Mouse (Mus musculus) hindbrain, embryonic 15.5 days (tissue): ENCODE measurements around the gene Rai1. TPM values are rescaled to one million over a fixed set of nuclear protein-coding genes. Genes with fewer than 3 reads are reported as not detected.

Source experiments
- ATAC-seq: fragments of 200-750 bp; cut with Nextera tagmentation; 2 replicates; pipeline ENCODE4 v1.8.0; 2017; ENCODE audit warnings: low read depth, moderate number of reproducible peaks, moderate TSS enrichment; ENCODE audit not compliant: low FRiP score
- H3K27ac ChIP-seq: fragments of 300-500 bp; sonication (generic); replicated peaks from 2 replicates; pipeline ENCODE4 v1.5.1; 2015; ENCODE audit warnings: mild to moderate bottlenecking, inconsistent platforms
- H3K27me3 ChIP-seq: fragments of 300-500 bp; sonication (generic); 2 replicates; pipeline ENCODE4 v1.6.1; 2015; ENCODE audit warnings: control low read depth, inconsistent platforms
- H3K36me3 ChIP-seq: fragments of 300-500 bp; sonication (generic); 2 replicates; pipeline ENCODE4 v1.6.1; 2015; ENCODE audit warnings: control low read depth, inconsistent platforms
- H3K4me1 ChIP-seq: fragments of 300-500 bp; sonication (generic); replicated peaks from 2 replicates; pipeline ENCODE4 v1.6.1; 2015; ENCODE audit warnings: control low read depth, inconsistent platforms
- H3K4me2 ChIP-seq: fragments of 300-500 bp; sonication (generic); 2 replicates; pipeline ENCODE4 v1.6.1; 2015; ENCODE audit warnings: moderate library complexity, mild to moderate bottlenecking, inconsistent platforms
- H3K4me3 ChIP-seq: fragments of 300-500 bp; sonication (generic); 2 replicates; pipeline ENCODE4 v1.5.1; 2015; ENCODE audit warnings: mild to moderate bottlenecking, inconsistent platforms
- H3K9ac ChIP-seq: fragments of 300-500 bp; sonication (generic); 2 replicates; pipeline ENCODE4 v1.6.1; 2015; ENCODE audit warnings: inconsistent platforms
- H3K9me3 ChIP-seq: fragments of 300-500 bp; sonication (generic); 2 replicates; pipeline ENCODE4 v1.6.1; 2016; ENCODE audit warnings: control low read depth, inconsistent platforms
- WGBS: fragments of 180-500 bp; shearing (Covaris S2); methylation state at CpG from one replicate; pipeline ENCODE4 v1.1.7; 2015; 5-methylcytosine and 5-hydroxymethylcytosine counted together
- polyA plus RNA-seq: library from polyadenylated mRNA; unstranded; fragments of >200 nt; fragmentation: Nextera tagmentation; extraction: Ambion mirVana; gene quantifications from 2 replicates; pipeline ENCODE4 v1.2.1, GENCODE M21; 2015

Gene Rai1
- polyA plus RNA-seq, 1 experiment from 2014 or later = 32.5 TPM

GRCm38 (mm10) chr11:60188275-60188853, 83.6 kb downstream of the Rai1 start:
- WGBS = 89% methylated on average over 25 of the region's 25 CpGs
- Histone ChIP-seq H3K4me2 (no peak overlapping the region), H3K9me3 (no peaks in the 10 kb centered on the region), H3K27me3 (no peaks in the 10 kb centered on the region), H3K4me3 (no peak overlapping the region), H3K9ac (no peak overlapping the region), H3K36me3 (peaks cover 46% of the 10 kb centered on the region), H3K4me1 (peaks cover 43% of the 10 kb centered on the region), H3K27ac (no peak overlapping the region)
- ATAC-seq = no peak

GRCm38 (mm10) chr11:60189501-60190040, 84.8 kb downstream of the Rai1 start:
- Histone ChIP-seq H3K9ac (no peak overlapping the region), H3K4me2 (no peak overlapping the region), H3K4me3 (no peak overlapping the region), H3K4me1 (peaks cover 34% of the 10 kb centered on the region), H3K27ac (no peak overlapping the region), H3K27me3 (no peaks in the 10 kb centered on the region), H3K9me3 (no peaks in the 10 kb centered on the region), H3K36me3 (peaks cover 50% of the 10 kb centered on the region)
- no peak for ATAC-seq
- 74% methylated on average over 21 of the region's 21 CpGs for WGBS

GRCm38 (mm10) chr11:60190055-60190641, 85.3 kb downstream of the Rai1 start:
- Histone ChIP-seq H3K4me2 (no peak overlapping the region), H3K27me3 (no peaks in the 10 kb centered on the region), H3K4me1 (peaks cover 28% of the 10 kb centered on the region), H3K27ac (no peak overlapping the region), H3K9ac (no peak overlapping the region), H3K4me3 (no peak overlapping the region), H3K9me3 (no peaks in the 10 kb centered on the region), H3K36me3 (peaks cover 56% of the 10 kb centered on the region)
- WGBS = 92% methylated on average over 17 of the region's 17 CpGs
- no peak for ATAC-seq

- Histone ChIP-seq H3K4me2 (no peak overlapping the region), H3K9me3 (no peaks in the 10 kb centered on the region), H3K4me3 (no peak overlapping the region), H3K27ac (no peak overlapping the region), H3K9ac (no peak overlapping the region), H3K27me3 (no peaks in the 10 kb centered on the region), H3K36me3 (peaks cover 50% of the 10 kb centered on the region), H3K4me1 (peaks cover 4% of the 10 kb centered on the region; the same call in 1 of the 2 replicates)
- 75% methylated on average over 6 of the region's 6 CpGs for WGBS
- ATAC-seq = no peak
Measured at GRCm38 (mm10) chr11:60192534-60192933, 87.7 kb downstream of the Rai1 start.

GRCm38 (mm10) chr11:60193556-60193955, 88.7 kb downstream of the Rai1 start:
- Histone ChIP-seq H3K4me3 (no peak overlapping the region), H3K27me3 (no peaks in the 10 kb centered on the region), H3K4me1 (0 out of 2 replicates have a peak, but pooled peaks cover 3% of the 10 kb centered on the region), H3K36me3 (peaks cover 41% of the 10 kb centered on the region), H3K9ac (no peak overlapping the region), H3K9me3 (no peaks in the 10 kb centered on the region), H3K27ac (0 out of 2 replicates have a peak overlapping the region, but pooled peaks have one; percentile 32), H3K4me2 (no peak overlapping the region)
- 0 out of 2 replicates have a peak, but pooled peaks have one; percentile 13 for ATAC-seq
- WGBS = 61% methylated on average over 4 of the region's 4 CpGs

- H3K9ac ChIP-seq = no peak overlapping the region
- H3K9me3 ChIP-seq = no peaks in the 10 kb centered on the region
- no peaks in the 10 kb centered on the region for H3K27me3 ChIP-seq
- peaks cover 30% of the 10 kb centered on the region for H3K36me3 ChIP-seq
- no peak overlapping the region for H3K27ac ChIP-seq
- H3K4me3 ChIP-seq = no peak overlapping the region
- ATAC-seq = no peak
- H3K4me1 ChIP-seq = peaks cover 7% of the 10 kb centered on the region
- H3K4me2 ChIP-seq = no peak overlapping the region
Measured at GRCm38 (mm10) chr11:60195108-60195507, 90.3 kb downstream of the Rai1 start.

- peaks cover 27% of the 10 kb centered on the region for H3K36me3 ChIP-seq
- H3K27ac ChIP-seq = no peak overlapping the region
- 83% methylated on average over 5 of the region's 5 CpGs for WGBS
- H3K4me3 ChIP-seq = no peak overlapping the region
- no peak for ATAC-seq
- no peak overlapping the region for H3K4me2 ChIP-seq
- H3K27me3 ChIP-seq = no peaks in the 10 kb centered on the region
- no peaks in the 10 kb centered on the region for H3K9me3 ChIP-seq
- H3K4me1 ChIP-seq = peaks cover 17% of the 10 kb centered on the region
- no peak overlapping the region for H3K9ac ChIP-seq
Measured at GRCm38 (mm10) chr11:60196344-60196743, 91.5 kb downstream of the Rai1 start.

GRCm38 (mm10) chr11:60197998-60198619, 93.3 kb downstream of the Rai1 start:
- Histone ChIP-seq H3K9me3 (no peaks in the 10 kb centered on the region), H3K27ac (peak overlapping the region; percentile 26), H3K4me2 (no peak overlapping the region), H3K9ac (no peak overlapping the region), H3K4me1 (peaks cover 25% of the 10 kb centered on the region), H3K4me3 (no peak overlapping the region), H3K27me3 (no peaks in the 10 kb centered on the region), H3K36me3 (peaks cover 31% of the 10 kb centered on the region)
- no peak for ATAC-seq
- WGBS = 73% methylated on average over 24 of the region's 24 CpGs

GRCm38 (mm10) chr11:60198651-60199050, 93.8 kb downstream of the Rai1 start:
- WGBS = 90% methylated on average over 12 of the region's 12 CpGs
- Histone ChIP-seq H3K4me1 (peaks cover 28% of the 10 kb centered on the region), H3K9me3 (no peaks in the 10 kb centered on the region), H3K36me3 (peaks cover 32% of the 10 kb centered on the region), H3K27me3 (no peaks in the 10 kb centered on the region), H3K4me2 (no peak overlapping the region), H3K4me3 (no peak overlapping the region), H3K27ac (peak overlapping the region; percentile 26), H3K9ac (no peak overlapping the region)
- ATAC-seq = no peak

- H3K4me1 ChIP-seq = peaks cover 28% of the 10 kb centered on the region
- ATAC-seq = peak; percentile 79
- peaks cover 33% of the 10 kb centered on the region for H3K36me3 ChIP-seq
- H3K9me3 ChIP-seq = no peaks in the 10 kb centered on the region
- H3K9ac ChIP-seq = peak overlapping the region; percentile 26; the same call in 1 of the 2 replicates
- H3K27me3 ChIP-seq = no peaks in the 10 kb centered on the region
- H3K27ac ChIP-seq = peak overlapping the region; percentile 79
- WGBS = 8% methylated on average over 18 of the region's 18 CpGs
- H3K4me2 ChIP-seq = peak overlapping the region; percentile 33
- H3K4me3 ChIP-seq = no peak overlapping the region
Measured at GRCm38 (mm10) chr11:60199702-60200184, 94.9 kb downstream of the Rai1 start.

GRCm38 (mm10) chr11:60200384-60200783, 95.6 kb downstream of the Rai1 start:
- Histone ChIP-seq H3K27ac (peak overlapping the region; percentile 79), H3K4me1 (peaks cover 31% of the 10 kb centered on the region), H3K9ac (no peak overlapping the region), H3K27me3 (no peaks in the 10 kb centered on the region), H3K36me3 (peaks cover 30% of the 10 kb centered on the region), H3K4me2 (no peak overlapping the region), H3K4me3 (no peak overlapping the region), H3K9me3 (no peaks in the 10 kb centered on the region)
- ATAC-seq = no peak
- WGBS = 88% methylated on average over 11 of the region's 11 CpGs
